Mouse (Mus musculus): ENCODE data around the gene Pnpla7. TPM values are rescaled to one million over a fixed set of nuclear protein-coding genes. Genes with fewer than 3 reads are reported as not detected.

Pnpla7 gene
- polyA plus RNA-seq, 1 experiment from 2014 or later: 3.7 TPM

GRCm38 (mm10) chr2:25022678-25023077 is 46.8 kb downstream of the Pnpla7 start:
- DNase-seq (ENCODE audit: low spot score): no peak
- no peaks in the 10 kb centered on the region for H3K27me3 ChIP-seq (ENCODE audit: control insufficient read depth, insufficient read depth, low read length)
- H3K4me1 ChIP-seq (replicated peaks; ENCODE audit: control insufficient read depth, insufficient read depth, low read length): no peaks in the 10 kb centered on the region
- H3K4me2 ChIP-seq (replicated peaks): no peak overlapping the region
- no peak overlapping the region for H3K27ac ChIP-seq
- WGBS: 87% methylated on average over 1 of the region's 1 CpGs
- no peak overlapping the region for H3K9ac ChIP-seq
- H3K36me3 ChIP-seq (replicated peaks; ENCODE audit: control insufficient read depth, insufficient read depth): no peaks in the 10 kb centered on the region
- ATAC-seq (ENCODE audit: low FRiP score): no peak
- no peak overlapping the region for H3K4me3 ChIP-seq (replicated peaks; ENCODE audit: low read length)
- no peaks in the 10 kb centered on the region for H3K9me3 ChIP-seq (ENCODE audit: control insufficient read depth, low read length)

DNA sequence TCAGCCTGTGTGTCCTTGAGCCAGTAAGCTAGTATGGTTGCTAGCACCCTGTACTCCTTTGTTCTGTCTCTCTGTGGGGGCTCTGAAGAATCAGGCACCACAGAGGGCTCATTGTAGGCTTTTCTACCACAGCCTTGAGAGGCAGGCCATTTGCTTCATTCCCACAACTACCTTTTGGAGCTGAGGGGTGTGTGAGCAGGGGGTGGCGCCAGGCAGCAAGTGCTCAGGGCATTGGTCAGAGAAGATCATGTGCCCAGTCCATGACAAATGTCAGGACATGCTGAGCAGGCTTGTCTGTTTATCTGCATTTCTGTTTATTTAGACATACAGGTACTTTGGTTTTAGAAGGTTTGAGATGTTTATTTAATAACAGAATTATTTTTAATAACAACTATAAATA is 49.3 kb downstream of the Pnpla7 start:
- Histone ChIP-seq H3K9me3 (ENCODE audit: control insufficient read depth, low read length) (no peaks in the 10 kb centered on the region), H3K4me2 (replicated peaks) (no peak overlapping the region), H3K4me3 (replicated peaks; ENCODE audit: low read length) (no peak overlapping the region), H3K27me3 (ENCODE audit: control insufficient read depth, insufficient read depth, low read length) (no peaks in the 10 kb centered on the region), H3K27ac (no peak overlapping the region), H3K9ac (no peak overlapping the region), H3K36me3 (replicated peaks; ENCODE audit: control insufficient read depth, insufficient read depth) (no peaks in the 10 kb centered on the region), H3K4me1 (replicated peaks; ENCODE audit: control insufficient read depth, insufficient read depth, low read length) (no peaks in the 10 kb centered on the region)
- WGBS: 78% methylated on average over 1 of the region's 1 CpGs
- no peak for ATAC-seq (ENCODE audit: low FRiP score)
- no peak for DNase-seq (ENCODE audit: low spot score)

- no peak overlapping the region for H3K4me3 ChIP-seq (replicated peaks; ENCODE audit: low read length)
- WGBS: 98% methylated on average over 4 of the region's 4 CpGs
- H3K27ac ChIP-seq: no peak overlapping the region
- no peaks in the 10 kb centered on the region for H3K36me3 ChIP-seq (replicated peaks; ENCODE audit: control insufficient read depth, insufficient read depth)
- ATAC-seq (ENCODE audit: low FRiP score): no peak
- no peak overlapping the region for H3K9ac ChIP-seq
- H3K27me3 ChIP-seq (ENCODE audit: control insufficient read depth, insufficient read depth, low read length): no peaks in the 10 kb centered on the region
- H3K4me1 ChIP-seq (replicated peaks; ENCODE audit: control insufficient read depth, insufficient read depth, low read length): no peaks in the 10 kb centered on the region
- H3K9me3 ChIP-seq (ENCODE audit: control insufficient read depth, low read length): no peaks in the 10 kb centered on the region
- no peak for DNase-seq (ENCODE audit: low spot score)
- H3K4me2 ChIP-seq (replicated peaks): no peak overlapping the region
Measured at GRCm38 (mm10) chr2:25034994-25035393, 59.2 kb downstream of the Pnpla7 start.

- WGBS: 86% methylated on average over 5 of the region's 5 CpGs
- H3K4me2 ChIP-seq (replicated peaks): no peak overlapping the region
Measured at GRCm38 (mm10) chr2:25040089-25040488, 64.3 kb downstream of the Pnpla7 start.

DNA sequence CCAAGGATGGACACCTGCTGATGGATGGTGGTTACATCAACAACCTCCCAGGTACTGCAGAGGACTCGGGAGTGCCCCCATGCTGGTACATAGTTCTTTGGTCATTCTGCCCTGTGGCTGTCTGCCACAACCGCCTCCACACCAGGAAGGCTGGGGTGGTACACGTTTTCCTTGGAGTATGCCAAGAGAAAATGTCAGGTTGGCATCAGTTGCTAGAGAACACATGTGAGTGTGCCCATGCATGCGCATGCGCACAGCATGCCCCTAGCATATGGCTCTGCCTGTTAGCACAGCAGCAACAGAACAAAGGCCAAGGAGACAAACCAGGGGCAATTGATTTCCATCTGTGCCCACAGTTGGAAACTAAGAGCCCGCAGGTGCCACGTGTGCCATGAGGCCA is 75.1 kb downstream of the Pnpla7 start:
- Histone ChIP-seq H3K9me3 (ENCODE audit: control insufficient read depth, low read length) (no peaks in the 10 kb centered on the region), H3K4me3 (replicated peaks; ENCODE audit: low read length) (no peak overlapping the region), H3K4me1 (replicated peaks; ENCODE audit: control insufficient read depth, insufficient read depth, low read length) (peaks cover 13% of the 10 kb centered on the region), H3K27ac (no peak overlapping the region), H3K4me2 (replicated peaks) (no peak overlapping the region), H3K9ac (no peak overlapping the region), H3K36me3 (replicated peaks; ENCODE audit: control insufficient read depth, insufficient read depth) (peaks cover 3% of the 10 kb centered on the region; the same call in 1 of the 2 replicates), H3K27me3 (ENCODE audit: control insufficient read depth, insufficient read depth, low read length) (no peaks in the 10 kb centered on the region)
- ATAC-seq (ENCODE audit: low FRiP score) (no peak), DNase-seq (ENCODE audit: low spot score) (peak; percentile 32)
- WGBS: 84% methylated on average over 7 of the region's 7 CpGs

More at GRCm38 (mm10) chr2:25040089-25040488, 64.3 kb downstream of the Pnpla7 start:
- no peaks in the 10 kb centered on the region for H3K4me1 ChIP-seq (replicated peaks; ENCODE audit: control insufficient read depth, insufficient read depth, low read length)
- no peaks in the 10 kb centered on the region for H3K36me3 ChIP-seq (replicated peaks; ENCODE audit: control insufficient read depth, insufficient read depth)
- no peaks in the 10 kb centered on the region for H3K9me3 ChIP-seq (ENCODE audit: control insufficient read depth, low read length)
- DNase-seq (ENCODE audit: low spot score): no peak
- no peak overlapping the region for H3K27ac ChIP-seq
- H3K4me3 ChIP-seq (replicated peaks; ENCODE audit: low read length): no peak overlapping the region
- no peak for ATAC-seq (ENCODE audit: low FRiP score)
- no peak overlapping the region for H3K9ac ChIP-seq
- no peaks in the 10 kb centered on the region for H3K27me3 ChIP-seq (ENCODE audit: control insufficient read depth, insufficient read depth, low read length)

DNA sequence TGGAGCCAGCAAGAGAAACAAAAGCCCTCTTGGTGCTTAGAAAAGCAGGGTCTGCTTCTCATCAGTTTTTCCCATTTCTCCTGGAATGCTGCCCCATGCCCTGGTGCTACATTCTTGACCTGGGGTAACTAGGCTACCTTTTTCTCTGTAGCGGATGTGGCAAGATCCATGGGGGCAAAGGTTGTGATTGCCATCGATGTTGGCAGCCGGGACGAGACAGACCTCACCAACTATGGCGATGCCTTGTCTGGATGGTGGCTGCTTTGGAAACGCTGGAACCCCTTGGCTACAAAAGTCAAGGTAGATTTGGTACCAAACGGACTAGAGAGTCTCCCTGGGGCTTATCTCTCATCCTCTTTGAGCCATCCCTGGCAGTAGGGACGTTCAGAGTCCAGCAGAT is 75.6 kb downstream of the Pnpla7 start:
- Histone ChIP-seq H3K4me3 (replicated peaks; ENCODE audit: low read length) (no peak overlapping the region), H3K9me3 (ENCODE audit: control insufficient read depth, low read length) (no peaks in the 10 kb centered on the region), H3K36me3 (replicated peaks; ENCODE audit: control insufficient read depth, insufficient read depth) (peaks cover 6% of the 10 kb centered on the region; the same call in 1 of the 2 replicates), H3K4me2 (replicated peaks) (no peak overlapping the region), H3K9ac (no peak overlapping the region), H3K27ac (no peak overlapping the region), H3K4me1 (replicated peaks; ENCODE audit: control insufficient read depth, insufficient read depth, low read length) (peaks cover 14% of the 10 kb centered on the region), H3K27me3 (ENCODE audit: control insufficient read depth, insufficient read depth, low read length) (no peaks in the 10 kb centered on the region)
- WGBS: 85% methylated on average over 8 of the region's 8 CpGs
- DNase-seq (ENCODE audit: low spot score): no peak
- ATAC-seq (ENCODE audit: low FRiP score): no peak

GRCm38 (mm10) chr2:25053101-25053500 is 77.3 kb downstream of the Pnpla7 start:
- no peak overlapping the region for H3K4me3 ChIP-seq (replicated peaks; ENCODE audit: low read length)
- H3K36me3 ChIP-seq (replicated peaks; ENCODE audit: control insufficient read depth, insufficient read depth): peaks cover 20% of the 10 kb centered on the region
- no peak for ATAC-seq (ENCODE audit: low FRiP score)
- peaks cover 14% of the 10 kb centered on the region for H3K4me1 ChIP-seq (replicated peaks; ENCODE audit: control insufficient read depth, insufficient read depth, low read length)
- no peaks in the 10 kb centered on the region for H3K9me3 ChIP-seq (ENCODE audit: control insufficient read depth, low read length)
- no peak overlapping the region for H3K4me2 ChIP-seq (replicated peaks)
- H3K9ac ChIP-seq: no peak overlapping the region
- no peak for DNase-seq (ENCODE audit: low spot score)
- 93% methylated on average over 6 of the region's 6 CpGs for WGBS
- no peaks in the 10 kb centered on the region for H3K27me3 ChIP-seq (ENCODE audit: control insufficient read depth, insufficient read depth, low read length)
- H3K27ac ChIP-seq: no peak overlapping the region

GRCm38 (mm10) chr2:25054221-25055067 is 78.6 kb downstream of the Pnpla7 start, which contains the start of gene Nsmf:
Gene Nsmf (plus strand): TSS chr2:25054355.
- Histone ChIP-seq H3K9me3 (ENCODE audit: control insufficient read depth, low read length) (no peaks in the 10 kb centered on the region), H3K4me3 (replicated peaks; ENCODE audit: low read length) (peak within 1 kb of the TSS; percentile 89), H3K9ac (peak within 1 kb of the TSS; percentile 88), H3K4me2 (replicated peaks) (peak within 1 kb of the TSS; percentile 94), H3K27ac (peak within 1 kb of the TSS; percentile 60), H3K36me3 (replicated peaks; ENCODE audit: control insufficient read depth, insufficient read depth) (peaks cover 32% of the 10 kb centered on the region), H3K27me3 (ENCODE audit: control insufficient read depth, insufficient read depth, low read length) (no peaks in the 10 kb centered on the region), H3K4me1 (replicated peaks; ENCODE audit: control insufficient read depth, insufficient read depth, low read length) (peaks cover 14% of the 10 kb centered on the region)
- 5% methylated on average over 47 of the region's 47 CpGs for WGBS
- DNase-seq (ENCODE audit: low spot score): peak; percentile 88
- ATAC-seq (ENCODE audit: low FRiP score): peak; percentile 89

DNA sequence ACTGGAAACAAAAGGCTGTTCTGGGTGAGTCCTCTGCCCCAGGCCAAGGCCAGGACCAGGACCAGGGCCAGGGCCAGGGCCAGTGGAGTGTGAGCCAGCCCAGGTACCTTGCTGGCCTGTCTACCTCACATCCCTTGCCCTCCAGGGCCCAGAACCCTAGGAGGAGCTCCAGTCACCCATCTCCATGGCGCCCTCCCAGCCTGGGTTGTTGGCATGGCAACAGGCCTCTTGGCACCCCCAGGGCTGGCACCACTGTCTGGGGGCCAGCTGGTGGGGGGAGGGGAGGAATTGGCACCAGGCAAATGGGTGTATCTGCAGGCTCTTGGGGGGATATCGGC is 79.2 kb downstream of the Pnpla7 start:
- H3K36me3 ChIP-seq (replicated peaks; ENCODE audit: control insufficient read depth, insufficient read depth): peaks cover 38% of the 10 kb centered on the region
- no peak overlapping the region for H3K27ac ChIP-seq
- DNase-seq (ENCODE audit: low spot score): no peak
- H3K4me2 ChIP-seq (replicated peaks): peak overlapping the region; percentile 94
- no peaks in the 10 kb centered on the region for H3K9me3 ChIP-seq (ENCODE audit: control insufficient read depth, low read length)
- 31% methylated on average over 2 of the region's 2 CpGs for WGBS
- H3K27me3 ChIP-seq (ENCODE audit: control insufficient read depth, insufficient read depth, low read length): no peaks in the 10 kb centered on the region
- H3K4me1 ChIP-seq (replicated peaks; ENCODE audit: control insufficient read depth, insufficient read depth, low read length): peaks cover 14% of the 10 kb centered on the region
- H3K4me3 ChIP-seq (replicated peaks; ENCODE audit: low read length): peak overlapping the region; percentile 89
- H3K9ac ChIP-seq: peak overlapping the region; percentile 88
- ATAC-seq (ENCODE audit: low FRiP score): peak; percentile 39; the same call in 1 of the 2 replicates

Measured in hindbrain, embryonic 14.5 days (tissue).